Mouse (Mus musculus) embryonic facial prominence, embryonic 11.5 days (tissue): ENCODE data around the gene Alas2. TPM values are rescaled to one million over a fixed set of nuclear protein-coding genes. Genes with fewer than 3 reads are reported as not detected.

Experiments
- ATAC-seq: fragments of 200-750 bp; cut with Nextera tagmentation; replicated peaks from 2 replicates; pipeline ENCODE4 v1.8.0; 2017; ENCODE audit warnings: low read depth; ENCODE audit not compliant: insufficient number of reproducible peaks, low FRiP score, low TSS enrichment
- DNase-seq: peaks from one replicate; pipeline ENCODE4 v3.0.0-alpha.2; 2015; ENCODE audit warnings: low spot score
- H3K27ac ChIP-seq: fragments of 300-500 bp; sonication (generic); replicated peaks from 2 replicates; pipeline ENCODE4 v1.5.1; 2014; ENCODE audit warnings: mild to moderate bottlenecking, low read depth, low read length, control low read depth
- H3K27me3 ChIP-seq: fragments of 300-500 bp; sonication (generic); 2 replicates; pipeline ENCODE4 v1.6.1; 2014; ENCODE audit warnings: mild to moderate bottlenecking, low read length, moderate library complexity, mixed read lengths; ENCODE audit not compliant: control insufficient read depth, insufficient read depth
- H3K36me3 ChIP-seq: fragments of 300-500 bp; sonication (generic); replicated peaks from 2 replicates; pipeline ENCODE4 v1.6.1; 2014; ENCODE audit warnings: low read depth, mild to moderate bottlenecking, low read length, moderate library complexity, mixed read lengths; ENCODE audit not compliant: control insufficient read depth, insufficient read depth
- H3K4me1 ChIP-seq: fragments of 300-500 bp; sonication (generic); 2 replicates; pipeline ENCODE4 v1.6.1; 2014; ENCODE audit warnings: low read length, mixed read lengths; ENCODE audit not compliant: control insufficient read depth, insufficient read depth
- H3K4me2 ChIP-seq: fragments of 300-500 bp; sonication (generic); 2 replicates; pipeline ENCODE4 v1.6.1; 2014; ENCODE audit warnings: low read depth, mild to moderate bottlenecking, control low read depth, low read length, moderate library complexity
- H3K4me3 ChIP-seq: fragments of 300-500 bp; sonication (generic); 2 replicates; pipeline ENCODE4 v1.5.1; 2014; ENCODE audit warnings: low read depth, low read length, control low read depth
- H3K9ac ChIP-seq: fragments of 300-500 bp; sonication (generic); replicated peaks from 2 replicates; pipeline ENCODE4 v1.6.1; 2014; ENCODE audit warnings: mild to moderate bottlenecking, control low read depth, low read length
- H3K9me3 ChIP-seq: fragments of 300-500 bp; sonication (generic); replicated peaks from 2 replicates; pipeline ENCODE4 v1.6.1; 2016; ENCODE audit warnings: mild to moderate bottlenecking, low read length, inconsistent platforms, mixed read lengths; ENCODE audit not compliant: control insufficient read depth
- WGBS: fragments of 180-500 bp; shearing (Covaris S2); extraction: QIAGEN DNeasy Blood & Tissue Kit; methylation state at CpG from one replicate; pipeline ENCODE4 v1.1.7; 2014; 5-methylcytosine and 5-hydroxymethylcytosine counted together
- microRNA-seq: library from miRNA; unstranded; fragments of <30 nt; microRNA quantifications from one replicate; pipeline ENCODE4, GENCODE M21; 2016; ENCODE audit warnings: borderline number of aligned reads
- polyA plus RNA-seq: library from polyadenylated mRNA; unstranded; fragments of >200 nt; fragmentation: Nextera tagmentation; extraction: Ambion mirVana; gene quantifications from 2 replicates; pipeline ENCODE4 v1.2.1, GENCODE M21; 2014

Alas2 gene
- polyA plus RNA-seq, 1 experiment from 2014 or later: 39.2 TPM

DNA sequence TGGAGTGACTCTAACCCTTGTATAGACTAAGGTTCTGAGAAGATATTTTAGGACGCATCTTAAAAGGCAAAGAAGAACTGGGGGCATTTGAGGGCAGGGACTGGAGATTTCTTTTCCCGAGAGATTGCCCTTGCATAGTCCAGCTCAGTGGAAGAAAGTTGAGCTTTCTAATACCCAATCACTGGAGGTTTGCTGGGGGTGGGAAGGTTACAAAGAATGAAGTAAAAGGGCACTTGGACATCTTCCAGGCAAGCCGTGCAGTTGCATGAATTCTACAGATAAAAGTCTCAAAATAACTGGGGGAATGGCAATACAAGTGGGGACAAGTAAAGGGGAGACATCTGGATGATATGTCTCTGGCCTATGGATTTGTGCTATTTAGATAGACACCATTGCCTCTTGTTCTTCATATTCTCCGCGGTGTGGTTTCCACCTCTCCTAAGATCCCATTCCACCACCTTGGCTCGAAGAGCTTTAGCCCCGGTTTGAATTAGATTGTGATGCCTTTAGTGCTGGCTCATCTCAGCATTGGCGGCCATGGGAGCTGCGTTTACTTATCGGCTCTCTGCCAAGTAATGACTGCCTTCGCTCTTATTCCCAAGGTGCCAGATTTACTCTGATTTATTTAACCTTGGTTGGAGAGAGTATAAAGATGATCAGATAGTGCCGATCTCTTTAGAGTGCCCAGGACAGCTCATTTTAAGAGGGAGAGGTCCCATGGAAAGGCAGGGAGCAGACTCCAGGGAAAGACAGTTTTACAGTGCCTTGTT is 46.3 kb downstream of the Alas2 start:
- Histone ChIP-seq H3K9me3 (no peaks in the 10 kb centered on the region), H3K36me3 (no peaks in the 10 kb centered on the region), H3K27ac (no peak overlapping the region), H3K4me3 (no peak overlapping the region), H3K4me2 (no peak overlapping the region), H3K9ac (no peak overlapping the region), H3K27me3 (no peaks in the 10 kb centered on the region), H3K4me1 (no peaks in the 10 kb centered on the region)
- 88% methylated on average over 12 of the region's 12 CpGs for WGBS
- DNase-seq (no peak), ATAC-seq (no peak)

DNA sequence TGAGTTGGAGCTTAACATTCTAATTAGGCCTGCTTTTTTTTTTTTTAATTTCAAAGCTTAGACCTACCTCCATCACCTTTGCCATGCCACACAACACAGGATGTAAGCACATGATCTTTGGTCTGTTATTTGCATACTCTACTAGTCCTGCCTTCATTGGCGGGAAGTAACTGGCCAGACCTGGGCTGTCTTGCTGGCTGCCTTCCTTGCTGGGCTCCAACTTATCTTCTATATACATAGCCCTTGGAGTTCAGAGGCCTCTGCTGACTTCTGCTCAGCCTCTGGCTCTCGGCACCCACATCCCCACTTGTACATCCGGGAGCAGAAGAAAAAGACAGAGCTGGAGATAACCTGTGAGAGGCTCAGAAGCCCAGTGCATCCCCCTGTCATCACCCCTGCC is 47.0 kb downstream of the Alas2 start:
- WGBS: 88% methylated on average over 3 of the region's 3 CpGs
- no peak overlapping the region for H3K4me3 ChIP-seq
- no peaks in the 10 kb centered on the region for H3K36me3 ChIP-seq
- H3K27ac ChIP-seq: no peak overlapping the region
- H3K4me1 ChIP-seq: no peaks in the 10 kb centered on the region
- no peak overlapping the region for H3K4me2 ChIP-seq
- DNase-seq (no peak), ATAC-seq (no peak)
- H3K9ac ChIP-seq: no peak overlapping the region
- no peaks in the 10 kb centered on the region for H3K27me3 ChIP-seq
- no peaks in the 10 kb centered on the region for H3K9me3 ChIP-seq

DNA sequence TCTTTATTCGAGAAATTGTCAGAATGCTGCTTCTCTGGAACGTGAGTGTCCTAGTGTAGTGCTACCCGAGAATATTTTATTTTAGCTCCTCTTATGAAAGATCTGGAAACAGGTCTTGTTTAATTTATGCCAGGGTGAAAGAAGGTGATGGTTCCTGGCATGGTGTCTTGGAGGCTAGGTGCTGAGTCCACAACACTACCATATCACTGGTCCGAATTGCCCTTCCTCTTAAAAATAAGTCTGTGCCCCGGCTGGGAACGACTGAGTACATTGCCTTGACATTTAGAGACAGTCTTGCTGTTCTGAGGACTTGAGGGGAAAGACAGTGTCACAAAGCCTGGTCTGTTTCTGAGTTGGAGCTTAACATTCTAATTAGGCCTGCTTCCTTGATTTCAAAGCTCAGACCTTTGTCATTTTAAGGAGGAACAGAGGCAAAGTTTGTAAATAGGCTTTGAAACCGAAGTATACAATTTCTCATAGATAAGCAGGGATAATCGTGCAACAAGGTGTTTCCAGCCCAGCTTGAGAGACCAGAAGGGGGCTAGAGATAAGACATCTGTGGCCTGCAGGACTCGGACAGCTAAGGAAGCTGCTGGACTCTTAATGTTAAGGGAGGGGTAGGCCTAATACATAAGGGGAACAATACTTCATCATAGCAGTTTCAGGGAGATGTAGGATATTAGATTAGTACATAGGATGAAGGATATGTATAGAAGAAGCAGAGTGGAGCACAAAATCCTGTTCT is 48.0 kb downstream of the Alas2 start:
- Histone ChIP-seq H3K27me3 (no peaks in the 10 kb centered on the region), H3K9me3 (no peaks in the 10 kb centered on the region), H3K4me1 (no peaks in the 10 kb centered on the region), H3K4me3 (no peak overlapping the region), H3K4me2 (no peak overlapping the region), H3K27ac (no peak overlapping the region), H3K36me3 (no peaks in the 10 kb centered on the region), H3K9ac (no peak overlapping the region)
- ATAC-seq (no peak), DNase-seq (no peak)
- 77% methylated on average over 9 of the region's 9 CpGs for WGBS

DNA sequence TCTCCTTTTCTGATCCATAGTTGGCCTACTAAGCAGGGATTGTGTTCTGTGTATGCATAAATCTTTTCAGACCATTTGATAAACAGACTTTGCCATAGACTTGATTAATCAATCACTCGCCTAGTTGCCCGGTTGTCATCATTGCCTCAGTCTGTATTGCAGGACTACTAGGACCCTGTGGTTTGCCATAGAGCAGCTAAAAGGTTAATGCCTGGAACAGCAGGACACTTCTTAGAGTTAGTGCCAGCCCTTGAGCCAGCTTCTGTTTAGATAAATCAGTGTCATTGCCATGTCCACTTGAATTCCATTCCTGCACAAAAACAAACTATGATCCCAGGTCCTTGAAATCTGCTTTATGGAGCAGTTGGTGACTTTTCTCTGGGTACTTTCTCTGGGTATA is 51.7 kb downstream of the Alas2 start:
- no peak for DNase-seq
- no peak overlapping the region for H3K27ac ChIP-seq
- no peaks in the 10 kb centered on the region for H3K4me1 ChIP-seq
- no peak for ATAC-seq
- no peak overlapping the region for H3K4me3 ChIP-seq
- H3K4me2 ChIP-seq: no peak overlapping the region
- no peak overlapping the region for H3K9ac ChIP-seq
- 72% methylated on average over 2 of the region's 2 CpGs for WGBS
- H3K36me3 ChIP-seq: no peaks in the 10 kb centered on the region
- no peaks in the 10 kb centered on the region for H3K9me3 ChIP-seq
- no peaks in the 10 kb centered on the region for H3K27me3 ChIP-seq

Small RNAs within 50 kb of the gene (microRNA-seq; reads per million reads assigned to microRNA genes)
- gene Mir3620: not detected

Other genes starting within 250 kb of the Alas2 start
- 43.1 and 48.5 TPM in 2 replicates for gene Tmem29, start 88.2 kb upstream of the Alas2 start, polyA plus RNA-seq
- 8.9 and 10.4 TPM in 2 replicates for gene Pfkfb1, start 40.9 kb downstream of the Alas2 start, polyA plus RNA-seq
- gene Apex2, start 42.5 kb downstream of the Alas2 start, polyA plus RNA-seq: 25.8 and 28.3 TPM in 2 replicates
- gene Tro, start 110.2 kb downstream of the Alas2 start, polyA plus RNA-seq: 44.9 and 45.9 TPM in 2 replicates